Mouse (Mus musculus): ENCODE results near the gene Hipk2. TPM values are rescaled to one million over a fixed set of nuclear protein-coding genes. Genes with fewer than 3 reads are reported as not detected.

The Hipk2 gene
- polyA plus RNA-seq, 1 experiment from 2014 or later: 21.5 TPM

DNA sequence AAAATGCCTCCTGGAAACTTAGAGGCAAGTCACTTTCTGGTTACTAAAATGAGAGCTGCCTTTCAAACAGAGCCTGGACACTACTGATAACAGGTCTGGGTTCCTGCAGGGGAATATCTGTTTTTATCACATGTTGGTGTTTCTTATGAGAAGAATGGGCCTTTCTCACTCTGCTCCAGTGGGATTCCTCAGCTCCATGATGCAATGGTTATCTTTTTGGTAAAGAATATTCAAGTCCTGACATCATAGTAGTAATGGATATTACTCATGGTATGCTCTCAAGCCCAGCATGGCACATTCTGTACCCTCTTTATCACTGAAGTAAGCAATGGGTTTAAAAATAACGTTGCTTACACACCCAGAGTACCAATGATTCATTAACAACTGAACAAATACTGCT, 40.7 kb downstream of the Hipk2 start:
- H3K4me3 ChIP-seq (replicated peaks; ENCODE audit: low read length): no peak overlapping the region
- H3K4me1 ChIP-seq (ENCODE audit: control insufficient read depth, insufficient read depth, low read length): peaks cover 9% of the 10 kb centered on the region; the same call in 1 of the 2 replicates
- H3K4me2 ChIP-seq (ENCODE audit: low read depth, low read length): no peak overlapping the region
- no peak overlapping the region for H3K27ac ChIP-seq (ENCODE audit: low read length)
- ATAC-seq (ENCODE audit: insufficient read depth, low FRiP score): no peak
- WGBS: 32% methylated on average over 1 of the region's 1 CpGs
- no peaks in the 10 kb centered on the region for H3K27me3 ChIP-seq (ENCODE audit: control insufficient read depth, insufficient read depth, low read length)
- H3K9me3 ChIP-seq (replicated peaks; ENCODE audit: control insufficient read depth, low read length): no peaks in the 10 kb centered on the region
- no peak overlapping the region for H3K9ac ChIP-seq (ENCODE audit: low read length)
- no peaks in the 10 kb centered on the region for H3K36me3 ChIP-seq (ENCODE audit: control insufficient read depth, insufficient read depth, low read length)

DNA sequence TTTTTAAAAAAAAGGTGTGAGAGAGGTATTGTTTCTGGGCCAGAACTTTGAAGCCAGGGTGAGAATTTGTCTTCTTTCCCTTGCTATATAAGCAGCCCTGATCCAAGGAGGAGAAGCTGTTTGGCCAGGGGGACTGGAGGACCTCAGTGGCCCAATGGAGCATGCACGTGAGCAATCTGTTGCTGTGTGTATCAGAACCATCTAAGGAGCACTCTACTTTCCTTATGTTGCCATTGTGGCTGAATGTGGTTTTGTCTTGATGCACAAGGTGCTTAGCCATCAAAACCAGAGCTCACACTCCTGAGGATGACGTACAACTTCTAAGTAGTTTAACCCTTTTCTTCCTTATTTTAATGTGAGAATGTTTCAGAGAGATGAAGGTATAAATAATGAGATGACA, 41.2 kb downstream of the Hipk2 start:
- no peak for ATAC-seq (ENCODE audit: insufficient read depth, low FRiP score)
- no peaks in the 10 kb centered on the region for H3K9me3 ChIP-seq (replicated peaks; ENCODE audit: control insufficient read depth, low read length)
- no peaks in the 10 kb centered on the region for H3K36me3 ChIP-seq (ENCODE audit: control insufficient read depth, insufficient read depth, low read length)
- no peak overlapping the region for H3K9ac ChIP-seq (ENCODE audit: low read length)
- H3K27me3 ChIP-seq (ENCODE audit: control insufficient read depth, insufficient read depth, low read length): no peaks in the 10 kb centered on the region
- H3K27ac ChIP-seq (ENCODE audit: low read length): no peak overlapping the region
- H3K4me3 ChIP-seq (replicated peaks; ENCODE audit: low read length): no peak overlapping the region
- H3K4me2 ChIP-seq (ENCODE audit: low read depth, low read length): no peak overlapping the region
- WGBS: 82% methylated on average over 2 of the region's 2 CpGs
- peaks cover 9% of the 10 kb centered on the region; the same call in 1 of the 2 replicates for H3K4me1 ChIP-seq (ENCODE audit: control insufficient read depth, insufficient read depth, low read length)

DNA sequence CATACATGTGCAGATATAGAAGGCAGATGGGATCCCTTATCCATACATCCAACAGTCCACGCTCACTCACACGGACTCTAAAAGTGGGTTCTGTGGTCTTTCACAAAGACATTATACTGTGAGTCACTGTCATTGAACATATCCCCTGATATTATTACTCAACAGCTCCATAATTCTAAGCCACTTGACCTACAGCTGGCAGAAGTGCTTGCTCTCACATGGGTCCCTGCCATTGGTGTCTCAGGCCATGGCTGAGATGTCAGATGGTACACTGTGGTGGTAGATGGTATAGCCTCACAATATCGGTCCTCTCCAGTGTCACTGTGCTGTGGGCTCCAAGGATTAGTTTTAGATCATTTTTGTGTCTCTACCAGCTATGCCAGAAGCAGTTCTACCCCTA, 42.2 kb downstream of the Hipk2 start:
- H3K27me3 ChIP-seq (ENCODE audit: control insufficient read depth, insufficient read depth, low read length): no peaks in the 10 kb centered on the region
- WGBS: 88% methylated on average over 3 of the region's 3 CpGs
- no peaks in the 10 kb centered on the region for H3K9me3 ChIP-seq (replicated peaks; ENCODE audit: control insufficient read depth, low read length)
- H3K4me2 ChIP-seq (ENCODE audit: low read depth, low read length): no peak overlapping the region
- ATAC-seq (ENCODE audit: insufficient read depth, low FRiP score): no peak
- H3K27ac ChIP-seq (ENCODE audit: low read length): no peak overlapping the region
- H3K36me3 ChIP-seq (ENCODE audit: control insufficient read depth, insufficient read depth, low read length): no peaks in the 10 kb centered on the region
- H3K9ac ChIP-seq (ENCODE audit: low read length): no peak overlapping the region
- peaks cover 9% of the 10 kb centered on the region; the same call in 1 of the 2 replicates for H3K4me1 ChIP-seq (ENCODE audit: control insufficient read depth, insufficient read depth, low read length)
- no peak overlapping the region for H3K4me3 ChIP-seq (replicated peaks; ENCODE audit: low read length)

DNA sequence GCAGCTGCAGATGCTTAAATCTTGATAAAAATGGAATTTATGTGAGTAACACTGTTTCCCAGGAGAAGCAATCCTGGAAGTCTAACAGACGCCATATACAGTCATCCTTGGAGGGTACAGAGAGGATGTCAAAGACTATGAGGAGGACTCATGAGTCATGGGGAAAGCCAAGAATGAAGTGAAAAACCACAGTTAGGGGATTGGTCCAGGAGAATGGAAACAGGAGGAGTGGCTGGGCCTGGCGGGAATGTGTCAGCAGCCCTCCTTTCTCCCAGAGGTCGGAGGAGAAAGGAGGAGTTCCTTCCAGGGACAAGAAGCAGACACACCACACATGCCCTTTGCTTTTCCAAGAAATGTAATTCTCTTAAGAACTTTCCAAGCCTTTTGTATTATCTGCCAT, 46.5 kb downstream of the Hipk2 start:
- ATAC-seq (ENCODE audit: insufficient read depth, low FRiP score): no peak
- Histone ChIP-seq H3K27me3 (ENCODE audit: control insufficient read depth, insufficient read depth, low read length) (no peaks in the 10 kb centered on the region), H3K9ac (ENCODE audit: low read length) (no peak overlapping the region), H3K4me1 (ENCODE audit: control insufficient read depth, insufficient read depth, low read length) (peaks cover 11% of the 10 kb centered on the region; the same call in 1 of the 2 replicates), H3K36me3 (ENCODE audit: control insufficient read depth, insufficient read depth, low read length) (no peaks in the 10 kb centered on the region), H3K27ac (ENCODE audit: low read length) (no peak overlapping the region), H3K9me3 (replicated peaks; ENCODE audit: control insufficient read depth, low read length) (no peaks in the 10 kb centered on the region), H3K4me3 (replicated peaks; ENCODE audit: low read length) (no peak overlapping the region), H3K4me2 (ENCODE audit: low read depth, low read length) (no peak overlapping the region)
- 61% methylated on average over 3 of the region's 3 CpGs for WGBS

DNA sequence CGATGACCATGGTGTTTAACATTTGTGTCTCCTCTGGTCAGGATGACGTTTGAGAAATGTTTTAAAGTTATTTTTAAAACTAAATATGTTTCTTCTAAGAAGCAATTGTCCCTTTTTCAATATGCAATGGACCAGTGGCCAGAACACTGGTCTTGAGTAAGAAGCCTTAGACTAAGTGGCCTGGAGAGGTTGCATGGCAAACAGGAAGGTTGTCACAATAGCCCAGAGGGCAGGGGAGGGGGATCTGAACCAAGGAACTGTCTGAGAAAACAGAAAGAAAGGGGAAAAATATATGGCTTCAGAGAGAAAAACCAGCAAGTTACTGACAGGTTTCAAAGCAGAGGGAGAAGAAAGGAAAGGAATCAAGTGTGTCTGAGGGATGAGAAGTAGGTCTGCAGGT, 47.8 kb downstream of the Hipk2 start:
- 70% methylated on average over 2 of the region's 2 CpGs for WGBS

DNA sequence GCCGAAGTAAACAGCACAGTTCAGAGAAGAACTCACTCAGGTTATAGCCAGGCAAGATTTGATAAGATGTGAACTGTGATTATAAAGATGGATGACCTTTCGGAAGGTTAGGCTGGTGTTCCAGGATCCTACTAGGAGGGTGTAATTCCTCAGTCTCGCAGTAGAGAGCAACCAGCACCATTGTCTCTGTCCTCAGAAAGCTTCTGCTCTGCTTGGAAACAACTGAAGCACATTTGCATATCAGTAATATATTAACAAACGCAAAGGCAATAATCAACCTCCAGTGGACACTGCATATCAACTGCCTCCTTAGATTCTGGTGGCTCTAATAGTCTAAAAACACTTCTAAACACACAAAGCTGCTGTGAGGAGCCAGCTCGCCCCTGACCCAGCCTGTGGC, 48.5 kb downstream of the Hipk2 start:
- Histone ChIP-seq H3K4me2 (ENCODE audit: low read depth, low read length) (no peak overlapping the region), H3K4me1 (ENCODE audit: control insufficient read depth, insufficient read depth, low read length) (peaks cover 11% of the 10 kb centered on the region), H3K27ac (ENCODE audit: low read length) (no peak overlapping the region), H3K27me3 (ENCODE audit: control insufficient read depth, insufficient read depth, low read length) (no peaks in the 10 kb centered on the region), H3K36me3 (ENCODE audit: control insufficient read depth, insufficient read depth, low read length) (no peaks in the 10 kb centered on the region), H3K9me3 (replicated peaks; ENCODE audit: control insufficient read depth, low read length) (no peaks in the 10 kb centered on the region), H3K4me3 (replicated peaks; ENCODE audit: low read length) (no peak overlapping the region), H3K9ac (ENCODE audit: low read length) (no peak overlapping the region)
- 50% methylated on average over 5 of the region's 5 CpGs for WGBS
- ATAC-seq (ENCODE audit: insufficient read depth, low FRiP score): no peak

More for the DNA sequence above, 47.8 kb downstream of the Hipk2 start:
- ATAC-seq (ENCODE audit: insufficient read depth, low FRiP score): no peak
- Histone ChIP-seq H3K9ac (ENCODE audit: low read length) (no peak overlapping the region), H3K4me1 (ENCODE audit: control insufficient read depth, insufficient read depth, low read length) (peaks cover 17% of the 10 kb centered on the region), H3K27ac (ENCODE audit: low read length) (no peak overlapping the region), H3K9me3 (replicated peaks; ENCODE audit: control insufficient read depth, low read length) (no peaks in the 10 kb centered on the region), H3K4me3 (replicated peaks; ENCODE audit: low read length) (no peak overlapping the region), H3K27me3 (ENCODE audit: control insufficient read depth, insufficient read depth, low read length) (no peaks in the 10 kb centered on the region), H3K4me2 (ENCODE audit: low read depth, low read length) (no peak overlapping the region), H3K36me3 (ENCODE audit: control insufficient read depth, insufficient read depth, low read length) (no peaks in the 10 kb centered on the region)

DNA sequence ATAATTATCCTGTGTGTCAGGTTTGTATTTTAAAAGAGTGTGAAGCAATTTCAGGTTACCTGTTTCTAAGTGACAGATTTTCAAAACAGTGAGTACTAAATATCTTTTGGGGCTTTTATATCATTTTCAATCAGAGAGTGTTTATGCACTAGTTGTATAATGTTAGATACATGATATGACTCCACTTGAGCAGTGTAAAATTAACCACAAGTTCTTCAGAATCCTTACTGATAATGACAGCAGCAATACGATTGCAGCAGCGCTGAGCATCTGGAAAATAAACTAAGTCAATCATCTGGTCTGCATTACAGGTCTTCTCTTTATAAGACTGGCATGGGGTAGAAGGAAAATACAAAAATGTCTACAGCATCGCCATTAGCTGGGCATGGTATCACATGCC, 49.1 kb downstream of the Hipk2 start:
- H3K4me3 ChIP-seq (replicated peaks; ENCODE audit: low read length): no peak overlapping the region
- no peak for ATAC-seq (ENCODE audit: insufficient read depth, low FRiP score)
- no peak overlapping the region for H3K27ac ChIP-seq (ENCODE audit: low read length)
- H3K36me3 ChIP-seq (ENCODE audit: control insufficient read depth, insufficient read depth, low read length): no peaks in the 10 kb centered on the region
- H3K27me3 ChIP-seq (ENCODE audit: control insufficient read depth, insufficient read depth, low read length): no peaks in the 10 kb centered on the region
- H3K9ac ChIP-seq (ENCODE audit: low read length): no peak overlapping the region
- H3K4me1 ChIP-seq (ENCODE audit: control insufficient read depth, insufficient read depth, low read length): peaks cover 9% of the 10 kb centered on the region
- 70% methylated on average over 3 of the region's 3 CpGs for WGBS
- no peak overlapping the region for H3K4me2 ChIP-seq (ENCODE audit: low read depth, low read length)
- H3K9me3 ChIP-seq (replicated peaks; ENCODE audit: control insufficient read depth, low read length): no peaks in the 10 kb centered on the region

DNA sequence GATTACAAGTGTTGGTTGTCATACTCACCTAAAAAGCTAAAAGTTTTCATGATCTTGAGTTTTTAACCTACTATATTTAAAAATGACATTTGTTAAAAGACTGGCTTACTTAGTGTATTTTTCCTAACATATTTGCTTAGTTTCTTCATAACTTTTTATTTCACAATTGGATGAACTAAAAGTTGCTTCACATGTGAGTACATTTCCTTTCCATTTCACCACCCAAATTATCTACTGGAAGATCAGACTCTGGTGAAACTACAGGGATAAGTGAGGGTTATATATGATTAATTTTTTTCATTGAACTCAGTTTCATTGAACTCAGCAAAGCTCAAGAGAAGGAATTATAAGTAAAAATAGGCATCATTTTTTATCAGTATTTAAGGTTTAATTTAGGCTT, 50.1 kb downstream of the Hipk2 start:
- Histone ChIP-seq H3K4me3 (replicated peaks; ENCODE audit: low read length) (no peak overlapping the region), H3K27ac (ENCODE audit: low read length) (no peak overlapping the region), H3K27me3 (ENCODE audit: control insufficient read depth, insufficient read depth, low read length) (no peaks in the 10 kb centered on the region), H3K9me3 (replicated peaks; ENCODE audit: control insufficient read depth, low read length) (no peaks in the 10 kb centered on the region), H3K4me1 (ENCODE audit: control insufficient read depth, insufficient read depth, low read length) (peaks cover 16% of the 10 kb centered on the region), H3K9ac (ENCODE audit: low read length) (no peak overlapping the region), H3K4me2 (ENCODE audit: low read depth, low read length) (no peak overlapping the region), H3K36me3 (ENCODE audit: control insufficient read depth, insufficient read depth, low read length) (no peaks in the 10 kb centered on the region)
- ATAC-seq (ENCODE audit: insufficient read depth, low FRiP score): no peak

DNA sequence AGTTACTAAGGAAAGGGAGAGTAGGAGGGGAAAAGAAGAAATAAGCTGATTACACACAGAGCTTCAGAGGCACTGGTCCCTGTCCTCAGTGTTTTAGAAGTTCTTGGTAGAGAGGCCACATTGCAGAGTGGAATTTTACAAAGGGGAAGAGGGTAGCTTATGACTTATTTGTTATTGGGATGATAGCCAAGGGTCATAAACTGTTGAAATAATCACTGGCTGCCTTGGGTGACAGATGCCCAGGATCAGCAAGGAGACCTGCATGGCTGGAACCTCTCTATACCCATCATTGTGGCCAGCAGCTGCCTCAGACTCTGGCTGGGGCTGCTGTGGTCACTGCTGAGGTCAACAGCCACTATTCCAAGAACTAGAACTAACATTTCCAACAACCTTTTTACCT, 52.1 kb downstream of the Hipk2 start:
- H3K27me3 ChIP-seq (ENCODE audit: control insufficient read depth, insufficient read depth, low read length): no peaks in the 10 kb centered on the region
- no peak overlapping the region for H3K4me3 ChIP-seq (replicated peaks; ENCODE audit: low read length)
- H3K27ac ChIP-seq (ENCODE audit: low read length): no peak overlapping the region
- H3K9ac ChIP-seq (ENCODE audit: low read length): no peak overlapping the region
- no peak overlapping the region for H3K4me2 ChIP-seq (ENCODE audit: low read depth, low read length)
- no peaks in the 10 kb centered on the region for H3K9me3 ChIP-seq (replicated peaks; ENCODE audit: control insufficient read depth, low read length)
- no peaks in the 10 kb centered on the region for H3K36me3 ChIP-seq (ENCODE audit: control insufficient read depth, insufficient read depth, low read length)
- H3K4me1 ChIP-seq (ENCODE audit: control insufficient read depth, insufficient read depth, low read length): peaks cover 19% of the 10 kb centered on the region
- ATAC-seq (ENCODE audit: insufficient read depth, low FRiP score): no peak

DNA sequence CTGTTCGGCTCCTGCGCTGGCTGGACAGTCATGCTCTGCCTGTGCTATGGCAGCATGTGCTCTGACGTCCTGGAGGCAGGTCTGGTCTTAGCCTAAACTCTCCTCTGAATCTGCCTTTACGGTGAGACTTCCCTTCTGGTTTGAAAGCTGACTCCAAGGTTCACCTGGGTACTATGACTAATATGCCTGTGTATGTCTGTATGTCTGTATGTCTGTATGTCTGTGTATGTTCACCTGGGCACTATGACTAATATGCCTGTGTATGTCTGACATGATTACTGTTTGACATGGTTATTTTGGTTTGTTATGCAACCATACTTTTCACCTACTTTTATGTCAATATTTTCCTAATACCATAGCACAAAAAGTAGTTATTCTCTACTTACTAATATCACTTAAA, 52.8 kb downstream of the Hipk2 start:
- H3K27me3 ChIP-seq (ENCODE audit: control insufficient read depth, insufficient read depth, low read length): no peaks in the 10 kb centered on the region
- peaks cover 19% of the 10 kb centered on the region for H3K4me1 ChIP-seq (ENCODE audit: control insufficient read depth, insufficient read depth, low read length)
- peaks cover 3% of the 10 kb centered on the region; the same call in 1 of the 2 replicates for H3K36me3 ChIP-seq (ENCODE audit: control insufficient read depth, insufficient read depth, low read length)
- H3K9me3 ChIP-seq (replicated peaks; ENCODE audit: control insufficient read depth, low read length): no peaks in the 10 kb centered on the region
- H3K4me2 ChIP-seq (ENCODE audit: low read depth, low read length): no peak overlapping the region
- no peak overlapping the region for H3K4me3 ChIP-seq (replicated peaks; ENCODE audit: low read length)
- WGBS: 89% methylated on average over 4 of the region's 4 CpGs
- H3K9ac ChIP-seq (ENCODE audit: low read length): no peak overlapping the region
- no peak for ATAC-seq (ENCODE audit: insufficient read depth, low FRiP score)
- no peak overlapping the region for H3K27ac ChIP-seq (ENCODE audit: low read length)
